Mouse (Mus musculus) right cerebral cortex, postnatal 10 days (tissue): ENCODE data around the gene Vmn2r2.

ENCODE experiments used
- DNase-seq, 2 experiments: peaks; one replicate each; pipeline ENCODE4 v3.0.0; 2021; ENCODE audit warnings: low spot score in 2 of 2

The Vmn2r2 gene

DNA sequence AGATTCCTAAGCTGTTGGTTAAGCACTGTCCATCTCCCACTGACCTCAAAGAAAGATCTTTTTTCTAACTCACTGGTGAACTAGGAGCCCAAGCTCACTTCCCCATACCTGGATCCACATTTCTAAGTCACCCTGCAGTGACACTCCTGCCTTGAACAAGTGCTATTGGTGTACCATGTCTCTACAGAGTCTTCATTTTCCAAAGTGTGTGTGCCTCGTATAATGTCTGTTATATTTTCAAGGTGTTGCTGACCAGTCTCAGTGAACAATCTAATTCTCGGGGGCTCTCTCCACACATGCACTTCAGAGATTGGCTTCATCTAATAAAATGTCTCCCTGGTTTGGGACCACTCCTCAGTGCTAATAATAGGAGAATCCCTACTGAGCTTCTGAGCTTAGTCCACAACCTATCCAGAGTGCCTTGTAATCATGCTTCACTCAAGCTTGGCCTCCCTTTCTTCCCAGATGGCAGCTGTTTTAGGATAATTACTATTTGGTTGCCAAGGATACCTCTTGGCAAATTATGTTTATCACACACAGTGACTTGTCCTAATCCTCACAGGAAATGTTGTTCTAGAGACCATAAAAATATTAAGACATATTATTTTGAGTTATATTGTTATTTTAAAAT is at the start of gene Vmn2r2:
Gene Vmn2r2 (minus strand): TSS at position 51 of the 631 bp plus-strand sequence.
- DNase-seq: no peak

DNA sequence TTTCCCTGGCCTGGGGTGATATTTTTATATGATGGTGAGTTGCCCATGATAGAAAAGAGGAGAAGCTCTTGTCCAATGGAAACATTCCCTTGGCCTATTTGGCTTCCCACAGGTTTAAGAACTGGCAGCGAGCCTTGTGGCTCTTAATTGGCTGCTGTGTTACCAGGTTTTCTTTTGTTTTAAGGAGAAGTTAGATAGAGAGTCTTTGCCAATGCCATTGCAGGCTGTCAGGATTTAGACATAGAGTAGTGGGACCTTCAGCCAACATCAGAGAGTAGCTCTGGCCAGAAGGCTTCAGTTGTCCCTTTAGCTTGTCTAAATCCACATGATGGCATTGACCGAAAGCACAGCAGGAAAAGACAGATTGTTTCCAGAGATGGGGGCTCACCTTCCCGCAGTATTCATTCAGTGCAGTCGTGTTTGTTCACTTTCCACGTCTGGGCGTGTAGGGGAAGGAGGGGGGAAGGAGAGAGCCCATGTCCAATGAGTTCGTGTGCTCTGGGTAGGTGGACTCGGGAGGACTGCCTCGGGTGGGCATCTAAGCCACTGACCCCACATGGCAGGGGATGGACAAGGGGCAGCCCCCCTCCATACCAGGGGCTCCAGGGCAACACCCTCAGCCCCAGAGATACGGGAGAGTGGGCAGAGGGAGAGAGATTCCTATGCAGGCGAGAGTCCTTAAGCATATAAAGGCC is 28.2 kb downstream of the Vmn2r2 start:
- peak; percentile 20 to 21 for DNase-seq

DNA sequence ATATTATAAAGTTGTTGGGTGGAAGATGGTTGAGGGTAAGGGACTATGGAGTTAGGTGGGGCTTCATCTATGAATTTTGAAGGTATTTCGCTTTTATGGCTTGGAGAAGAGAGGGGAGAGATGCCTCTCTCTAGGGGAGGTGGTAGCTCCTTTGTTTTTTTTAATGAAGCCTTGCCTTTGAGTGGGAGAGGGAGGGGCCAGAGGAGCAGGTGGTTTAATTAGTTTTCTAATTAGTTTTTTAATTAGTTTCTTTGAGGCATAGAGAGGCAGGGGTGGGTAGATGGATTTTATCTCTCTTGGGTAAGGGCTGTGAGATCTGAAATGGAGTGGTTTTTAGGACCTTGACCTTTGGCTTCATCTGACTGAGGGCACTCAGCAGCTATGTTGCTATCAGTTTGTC is 29.0 kb downstream of the Vmn2r2 start:
- no peak for DNase-seq

DNA sequence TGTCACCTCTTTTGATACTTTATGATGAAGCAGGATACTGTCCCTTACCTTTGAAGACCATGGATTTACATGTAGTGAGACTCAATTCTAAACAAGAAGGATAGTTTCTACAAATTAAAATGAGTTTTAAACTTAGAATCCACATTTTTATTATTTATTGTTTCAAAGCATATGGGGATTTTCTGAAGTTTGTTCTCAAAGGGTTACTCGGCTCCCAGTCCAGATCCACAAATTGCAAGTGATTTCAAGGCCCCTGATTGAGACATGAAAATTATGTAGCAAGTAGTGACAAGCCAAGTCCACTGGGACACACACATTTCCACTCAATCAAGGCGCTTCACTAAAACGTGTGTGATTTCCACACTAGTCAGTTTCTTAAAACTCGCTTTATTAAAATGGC is 60.5 kb downstream of the Vmn2r2 start, which contains the start of gene Vmn2r1:
Gene Vmn2r1 (plus strand): TSS at position 301 of the 400 bp plus-strand sequence.
- DNase-seq: no peak
